Mouse (Mus musculus) left cerebral cortex, adult 11 months (tissue): ENCODE data around the gene Kctd15.

Experiments
- DNase-seq: peaks from one replicate; pipeline ENCODE4 v3.0.0; 2022; ENCODE audit warnings: low spot score

Gene Kctd15

GRCm38 (mm10) chr7:34620411-34620810, 36.1 kb downstream of the Kctd15 start:
- no peak for DNase-seq

GRCm38 (mm10) chr7:34618141-34618890, 38.2 kb downstream of the Kctd15 start:
- no peak for DNase-seq

GRCm38 (mm10) chr7:34616275-34616674, 40.3 kb downstream of the Kctd15 start:
- DNase-seq, result no peak

GRCm38 (mm10) chr7:34610445-34610844, 46.1 kb downstream of the Kctd15 start:
- DNase-seq, result no peak

GRCm38 (mm10) chr7:34607334-34607970, 49.1 kb downstream of the Kctd15 start:
- DNase-seq, result no peak

GRCm38 (mm10) chr7:34606729-34607128, 49.8 kb downstream of the Kctd15 start:
- DNase-seq, result no peak

GRCm38 (mm10) chr7:34606051-34606450, 50.5 kb downstream of the Kctd15 start:
- DNase-seq, result no peak

- no peak for DNase-seq
Observed at GRCm38 (mm10) chr7:34598576-34598975, 58.0 kb downstream of the Kctd15 start.

- no peak for DNase-seq
Observed at GRCm38 (mm10) chr7:34597986-34598385, 58.5 kb downstream of the Kctd15 start.

- DNase-seq, result no peak
Observed at GRCm38 (mm10) chr7:34596531-34597235, 59.8 kb downstream of the Kctd15 start.

- DNase-seq, result no peak
Observed at GRCm38 (mm10) chr7:34595307-34595565, 61.3 kb downstream of the Kctd15 start.

- no peak for DNase-seq
Observed at GRCm38 (mm10) chr7:34594501-34595306, 61.8 kb downstream of the Kctd15 start.

GRCm38 (mm10) chr7:34590711-34591110, 65.8 kb downstream of the Kctd15 start:
- DNase-seq, result no peak
